Mouse (Mus musculus) intestine, postnatal 0 days (tissue): ENCODE measurements around the gene Ggact. TPM values are rescaled to one million over a fixed set of nuclear protein-coding genes. Genes with fewer than 3 reads are reported as not detected.
A peak's percentile ranks its signal among the peaks of the same experiment; 100 is the strongest.

Experiments used
- ATAC-seq: fragments of 200-750 bp; cut with Nextera tagmentation; 2 replicates; pipeline ENCODE4 v1.8.0; 2017; ENCODE audit warnings: mild to moderate bottlenecking, moderate TSS enrichment, moderate library complexity
- H3K27ac ChIP-seq: fragments of 300-500 bp; sonication (generic); 2 replicates; pipeline ENCODE4 v1.5.1; 2014; ENCODE audit warnings: mild to moderate bottlenecking, low read depth, low read length, moderate library complexity
- H3K27me3 ChIP-seq: fragments of 300-500 bp; sonication (generic); replicated peaks from 2 replicates; pipeline ENCODE4 v1.6.1; 2014; ENCODE audit warnings: low read length, mixed read lengths; ENCODE audit not compliant: control insufficient read depth, insufficient read depth
- H3K36me3 ChIP-seq: fragments of 300-500 bp; sonication (generic); 2 replicates; pipeline ENCODE4 v1.6.1; 2014; ENCODE audit warnings: mild to moderate bottlenecking, moderate library complexity; ENCODE audit not compliant: control insufficient read depth, insufficient read depth
- H3K4me1 ChIP-seq: fragments of 300-500 bp; sonication (generic); replicated peaks from 2 replicates; pipeline ENCODE4 v1.6.1; 2014; ENCODE audit warnings: antibody characterized with exemption, low read length, mixed read lengths; ENCODE audit not compliant: control insufficient read depth, insufficient read depth
- H3K4me2 ChIP-seq: fragments of 300-500 bp; sonication (generic); replicated peaks from 2 replicates; pipeline ENCODE4 v1.6.1; 2014; ENCODE audit warnings: low read depth, mild to moderate bottlenecking, moderate library complexity
- H3K4me3 ChIP-seq: fragments of 300-500 bp; sonication (generic); 2 replicates; pipeline ENCODE4 v1.5.1; 2014; ENCODE audit warnings: low read depth, low read length
- H3K9ac ChIP-seq: fragments of 300-500 bp; sonication (generic); 2 replicates; pipeline ENCODE4 v1.6.1; 2014; ENCODE audit warnings: mild to moderate bottlenecking, low read depth, low read length
- H3K9me3 ChIP-seq: fragments of 300-500 bp; sonication (generic); 2 replicates; pipeline ENCODE4 v1.6.1; 2016; ENCODE audit warnings: mixed run types; ENCODE audit not compliant: control insufficient read depth
- CTCF ChIP-seq: sonication (generic); IDR thresholded peaks from 2 replicates; pipeline ENCODE4 v1.5.1; 2016; ENCODE audit warnings: low read depth, mild to moderate bottlenecking, control low read depth, antibody characterized with exemption, moderate library complexity
- WGBS: fragments of 180-500 bp; shearing (Covaris S2); extraction: QIAGEN DNeasy Blood & Tissue Kit; methylation state at CpG from one replicate; pipeline ENCODE4 v1.1.7; 2014; 5-methylcytosine and 5-hydroxymethylcytosine counted together
- polyA plus RNA-seq: library from polyadenylated mRNA; unstranded; fragments of >200 nt; fragmentation: Nextera tagmentation; extraction: Ambion mirVana; gene quantifications from 2 replicates; pipeline ENCODE4 v1.2.1, GENCODE M21; 2015

Gene Ggact
- polyA plus RNA-seq, 1 experiment from 2014 or later, result 59.5 TPM

DNA sequence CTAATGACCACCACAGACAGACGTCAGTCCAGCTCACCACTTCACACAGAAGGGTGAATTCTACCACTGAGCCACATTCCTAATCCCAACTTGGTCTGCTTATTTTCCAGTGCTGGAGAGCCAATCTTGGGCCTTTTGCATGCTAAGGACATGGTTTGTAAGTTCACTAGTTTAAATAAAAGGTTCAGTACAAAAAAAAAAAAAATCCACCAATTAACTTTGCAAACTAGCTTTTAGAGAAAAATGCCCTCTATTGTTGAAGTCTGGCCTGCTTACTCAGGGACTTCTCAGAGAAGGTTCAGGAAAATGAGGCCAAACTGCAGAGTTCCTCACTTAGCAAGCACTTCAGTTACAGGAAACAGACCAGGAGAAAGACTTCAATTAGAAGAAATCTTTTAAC, 1.4 kb downstream of the Ggact start:
- no peaks in the 10 kb centered on the region for H3K9me3 ChIP-seq
- WGBS, result 19% methylated on average over 1 of the region's 1 CpGs
- no peak for TF ChIP-seq CTCF
- 0 out of 2 replicates have a peak overlapping the region, but pooled peaks have one; percentile 73 for H3K9ac ChIP-seq
- peak overlapping the region; percentile 65 for H3K4me3 ChIP-seq
- no peaks in the 10 kb centered on the region for H3K36me3 ChIP-seq
- ATAC-seq, result no peak
- no peaks in the 10 kb centered on the region for H3K27me3 ChIP-seq
- peaks cover 4% of the 10 kb centered on the region; the same call in 1 of the 2 replicates for H3K4me1 ChIP-seq
- peak overlapping the region; percentile 84 for H3K4me2 ChIP-seq
- no peak overlapping the region; the same call in 1 of the 2 replicates for H3K27ac ChIP-seq

DNA sequence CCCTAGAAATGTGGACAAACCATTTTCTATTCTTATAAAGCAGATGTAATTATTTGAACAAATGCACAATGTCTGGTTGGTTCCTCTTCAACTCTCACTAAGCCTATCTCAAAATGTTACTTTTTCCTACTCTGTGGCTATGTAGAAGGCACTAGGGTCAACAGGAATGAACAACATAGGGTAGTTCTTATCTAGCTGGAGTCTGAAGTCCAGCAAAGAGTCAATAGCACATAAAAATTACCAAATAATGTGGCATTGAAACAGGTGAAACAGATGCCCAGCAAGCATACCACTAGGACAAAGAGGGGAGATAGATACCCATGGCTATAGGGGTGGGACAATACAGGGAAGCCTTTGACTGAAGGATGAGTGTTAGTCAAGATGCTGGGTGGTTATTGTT, 2.3 kb downstream of the Ggact start:
- Histone ChIP-seq H3K4me2 (peak overlapping the region; percentile 84), H3K4me3 (no peak overlapping the region; the same call in 1 of the 2 replicates), H3K9ac (no peak overlapping the region), H3K27ac (no peak overlapping the region), H3K27me3 (no peaks in the 10 kb centered on the region), H3K36me3 (no peaks in the 10 kb centered on the region), H3K9me3 (no peaks in the 10 kb centered on the region), H3K4me1 (peaks cover 4% of the 10 kb centered on the region; the same call in 1 of the 2 replicates)
- ATAC-seq, result 0 out of 2 replicates have a peak, but pooled peaks have one; percentile 18
- no peak for TF ChIP-seq CTCF

DNA sequence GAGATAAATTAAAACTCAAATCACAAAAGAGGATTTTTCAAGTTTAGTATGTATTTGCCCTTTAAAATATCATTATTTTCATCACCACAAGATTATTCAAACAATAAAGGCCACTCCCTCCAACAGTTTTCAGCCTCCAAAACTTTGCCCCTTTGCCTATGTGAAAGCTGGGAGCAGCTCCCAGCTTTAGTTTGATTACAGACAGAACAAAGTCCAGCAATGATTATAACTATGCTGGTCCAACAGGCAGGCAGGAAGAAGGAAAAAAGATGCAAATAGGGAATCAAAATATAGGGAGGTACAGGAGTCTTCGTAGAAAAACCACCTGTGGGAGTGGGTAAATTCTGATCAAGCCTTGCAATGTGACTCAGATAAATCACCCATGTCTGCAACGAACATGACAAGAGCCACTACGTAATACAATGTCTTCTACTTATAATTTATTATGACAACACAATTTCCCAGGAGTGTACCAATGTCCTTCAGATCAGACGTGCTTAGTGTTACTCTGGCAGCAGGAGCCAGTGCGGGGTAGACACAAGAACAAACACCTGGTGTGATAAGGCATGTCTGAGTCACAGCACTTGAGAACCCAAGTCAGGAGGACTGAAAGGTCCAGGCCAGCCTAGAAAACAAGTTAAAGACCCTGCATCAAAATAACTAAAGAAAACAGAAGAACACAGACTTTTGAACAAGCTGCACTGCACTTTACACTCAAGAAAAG, 4.0 kb downstream of the Ggact start:
- H3K4me1 ChIP-seq, result peaks cover 4% of the 10 kb centered on the region; the same call in 1 of the 2 replicates
- H3K27ac ChIP-seq, result peak overlapping the region; percentile 36
- no peaks in the 10 kb centered on the region for H3K27me3 ChIP-seq
- H3K36me3 ChIP-seq, result no peaks in the 10 kb centered on the region
- no peak for TF ChIP-seq CTCF
- H3K4me2 ChIP-seq, result peak overlapping the region; percentile 28; the same call in 1 of the 2 replicates
- ATAC-seq, result peak; percentile 73
- H3K4me3 ChIP-seq, result no peak overlapping the region
- no peaks in the 10 kb centered on the region for H3K9me3 ChIP-seq
- H3K9ac ChIP-seq, result no peak overlapping the region
- 32% methylated on average over 5 of the region's 5 CpGs for WGBS

DNA sequence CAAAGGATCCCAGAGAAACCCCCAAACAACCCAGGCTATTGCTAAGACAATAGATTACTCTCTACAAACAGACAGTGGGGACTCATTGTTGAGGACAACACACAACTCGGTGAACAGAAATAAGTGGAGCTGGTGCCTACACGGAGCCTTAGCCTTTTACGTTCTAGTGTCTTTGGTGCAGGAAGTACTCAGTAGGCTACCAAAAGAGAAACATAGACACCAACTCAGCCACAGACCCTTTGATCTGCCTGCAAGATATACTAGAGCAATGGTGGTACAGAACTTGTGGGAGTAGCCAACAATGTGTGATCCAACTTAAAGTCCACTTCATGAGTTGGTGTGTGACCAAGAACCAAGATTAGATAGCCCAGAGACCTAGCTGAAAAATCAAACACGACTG, 5.5 kb downstream of the Ggact start:
- ATAC-seq, result no peak
- no peaks in the 10 kb centered on the region for H3K27me3 ChIP-seq
- peaks cover 4% of the 10 kb centered on the region; the same call in 1 of the 2 replicates for H3K4me1 ChIP-seq
- H3K9ac ChIP-seq, result no peak overlapping the region
- no peaks in the 10 kb centered on the region for H3K36me3 ChIP-seq
- TF ChIP-seq CTCF, result no peak
- no peak overlapping the region for H3K4me2 ChIP-seq
- H3K4me3 ChIP-seq, result no peak overlapping the region
- H3K9me3 ChIP-seq, result no peaks in the 10 kb centered on the region
- WGBS, result 82% methylated on average over 4 of the region's 4 CpGs
- H3K27ac ChIP-seq, result no peak overlapping the region

DNA sequence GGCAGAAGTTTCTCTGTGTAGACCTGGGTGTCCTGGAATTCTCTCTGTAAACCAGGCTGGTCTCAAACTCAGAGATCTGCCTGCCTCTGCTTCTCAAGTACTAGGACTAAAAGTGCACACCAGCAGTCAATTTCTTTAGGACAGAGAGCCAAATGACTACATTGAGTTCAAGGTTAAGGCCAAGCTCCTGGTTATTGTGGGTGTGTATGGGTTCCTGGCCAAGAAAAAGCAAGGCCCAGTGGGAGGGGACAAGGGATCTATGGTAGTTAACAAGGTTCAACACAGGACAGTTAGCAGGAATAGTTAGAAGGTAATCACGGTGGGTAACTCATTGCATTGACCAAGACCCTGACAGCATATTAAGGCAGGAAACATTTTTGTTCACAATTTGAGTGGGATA, 8.6 kb downstream of the Ggact start:
- Histone ChIP-seq H3K4me1 (peaks cover 4% of the 10 kb centered on the region), H3K4me2 (no peak overlapping the region), H3K9ac (no peak overlapping the region), H3K27ac (no peak overlapping the region), H3K27me3 (no peaks in the 10 kb centered on the region), H3K36me3 (0 out of 2 replicates have a peak, but pooled peaks cover under 1% of the 10 kb centered on the region), H3K4me3 (no peak overlapping the region), H3K9me3 (no peaks in the 10 kb centered on the region)
- 67% methylated on average over 1 of the region's 1 CpGs for WGBS
- TF ChIP-seq CTCF, result no peak
- ATAC-seq, result no peak

DNA sequence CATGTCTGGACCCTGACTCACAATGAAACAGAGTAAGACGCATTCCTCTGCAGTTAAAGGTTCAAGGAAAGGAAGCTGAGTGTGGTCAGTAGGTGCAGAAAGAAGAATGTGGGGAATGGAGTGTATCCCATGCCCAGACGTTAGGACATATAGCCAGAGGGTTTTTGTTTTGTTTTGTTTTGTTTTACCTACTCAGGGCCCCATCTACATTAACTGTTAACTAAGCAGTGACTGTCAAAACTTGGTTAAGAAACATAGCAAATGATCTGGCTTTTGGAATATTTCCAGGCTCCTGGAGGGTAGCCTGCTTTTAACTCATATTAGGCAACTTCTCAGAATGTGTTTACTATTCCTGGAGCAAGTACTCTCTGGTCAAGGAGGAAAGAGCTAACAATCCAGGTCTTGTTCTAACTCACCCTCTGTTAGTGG, 9.6 kb downstream of the Ggact start:
- TF ChIP-seq CTCF, result no peak
- Histone ChIP-seq H3K4me2 (no peak overlapping the region), H3K4me1 (peaks cover 4% of the 10 kb centered on the region), H3K27me3 (no peaks in the 10 kb centered on the region), H3K27ac (no peak overlapping the region), H3K4me3 (no peak overlapping the region), H3K36me3 (peaks cover 9% of the 10 kb centered on the region; the same call in 1 of the 2 replicates), H3K9ac (no peak overlapping the region), H3K9me3 (no peaks in the 10 kb centered on the region)
- WGBS, result 59% methylated on average over 2 of the region's 2 CpGs
- no peak for ATAC-seq
